Mouse (Mus musculus) cerebellum, adult 9-11 months (tissue): ENCODE measurements around the gene Erbin.

Experiments used
- DNase-seq: peaks from one replicate; pipeline ENCODE4 v3.0.0; 2022

Gene Erbin

GRCm38 (mm10) chr13:103920261-103920932, at the start of gene Erbin:
Gene Erbin (minus strand): TSS chr13:103920514.
- peak; percentile 38 for DNase-seq

- no peak for DNase-seq
Observed at GRCm38 (mm10) chr13:103969912-103970311, 49.6 kb upstream of the Erbin start.

DNA sequence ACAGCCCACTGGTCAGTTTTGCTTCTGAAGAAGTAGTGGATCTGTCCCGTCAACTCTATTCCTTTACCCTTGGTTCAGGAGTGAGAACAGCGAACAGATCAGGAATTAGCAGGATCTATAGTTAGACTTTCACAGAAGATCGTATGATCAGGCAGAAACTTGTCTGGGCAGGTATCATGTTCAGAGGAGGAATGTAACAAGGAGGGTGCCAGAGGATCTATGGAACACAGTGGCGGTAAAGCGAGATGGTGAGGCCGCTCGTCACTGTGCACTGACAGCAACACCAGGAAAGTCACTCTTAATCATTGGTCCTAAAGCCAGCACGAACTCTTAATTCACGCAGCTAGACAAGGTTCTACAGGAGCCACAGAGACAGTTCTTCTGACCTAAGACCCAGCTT, 47.7 kb upstream of the Erbin start:
- no peak for DNase-seq

DNA sequence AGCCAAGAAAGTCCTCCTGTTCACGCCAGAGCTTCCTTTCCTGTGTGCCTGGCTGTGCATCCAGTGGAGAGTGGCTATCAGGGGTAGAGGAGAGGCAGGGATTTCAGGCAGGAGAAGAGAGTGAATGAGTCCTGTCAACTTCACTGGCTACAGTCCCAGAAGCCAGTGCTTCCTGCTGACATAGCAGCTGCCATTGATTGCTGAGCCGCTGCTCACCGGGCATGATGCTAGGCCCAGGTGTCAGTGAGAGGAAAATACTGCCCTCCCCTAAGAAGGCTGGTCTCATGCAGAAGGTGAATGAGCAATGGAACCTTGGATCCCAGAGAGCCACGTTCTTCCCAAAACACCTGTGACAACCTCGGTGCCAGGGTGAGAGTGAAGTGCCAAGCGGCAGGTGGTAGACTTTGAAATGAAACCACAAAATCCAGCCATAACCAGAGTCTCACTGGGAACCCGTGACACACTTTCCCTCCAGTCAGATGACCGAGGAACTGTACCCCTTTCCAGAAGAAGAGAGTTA, 46.4 kb upstream of the Erbin start:
- DNase-seq, result peak; percentile 53

GRCm38 (mm10) chr13:103965187-103965586, 44.9 kb upstream of the Erbin start:
- DNase-seq, result no peak

DNA sequence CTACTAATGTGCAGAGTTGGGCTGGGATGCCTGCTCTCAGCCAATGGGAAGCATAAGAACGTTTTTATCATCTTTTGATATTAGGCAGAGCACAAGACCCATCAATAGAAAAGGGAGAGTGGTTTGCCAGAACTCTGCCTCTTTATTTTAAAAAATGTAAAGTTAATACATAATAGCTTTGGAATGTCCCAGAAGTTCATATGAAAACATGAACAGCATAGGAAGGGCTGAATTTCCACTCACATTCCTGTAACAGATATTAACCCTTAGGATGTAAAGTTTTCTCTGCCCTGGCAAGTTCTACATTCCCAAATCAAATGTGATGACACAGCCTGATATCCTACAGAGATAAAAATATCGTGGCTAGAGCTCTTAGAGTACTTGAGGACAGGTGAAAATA, 42.8 kb upstream of the Erbin start:
- DNase-seq, result no peak

- no peak for DNase-seq
Observed at GRCm38 (mm10) chr13:103959841-103960240, 39.5 kb upstream of the Erbin start.

DNA sequence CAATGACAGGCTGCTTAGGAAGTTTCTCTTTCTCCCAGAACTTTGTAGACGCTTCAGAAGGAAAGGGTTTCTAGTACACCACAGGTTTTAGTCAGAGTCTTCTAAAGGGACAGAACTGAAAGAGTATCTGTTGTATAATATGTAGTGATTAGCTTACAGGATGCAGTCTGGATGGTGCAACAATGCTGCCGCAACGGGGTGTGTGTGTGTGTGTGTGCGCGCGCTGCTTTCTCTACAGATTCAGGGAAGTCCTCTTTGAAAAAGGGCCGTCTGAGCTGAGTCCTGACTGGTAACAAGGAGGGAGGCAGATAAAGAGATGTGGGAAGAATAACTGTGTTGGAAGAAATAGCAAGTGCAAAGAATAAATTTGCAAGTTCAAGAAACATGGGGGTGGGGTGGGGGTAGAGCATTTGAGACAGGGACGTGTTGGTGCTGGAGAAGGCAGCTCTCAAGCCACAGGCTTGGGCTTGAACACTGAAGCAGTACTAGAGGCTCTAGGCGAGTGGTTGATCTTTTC, 38.4 kb upstream of the Erbin start:
- no peak for DNase-seq

- no peak for DNase-seq
Observed at GRCm38 (mm10) chr13:103957175-103957940, 37.0 kb upstream of the Erbin start.

DNA sequence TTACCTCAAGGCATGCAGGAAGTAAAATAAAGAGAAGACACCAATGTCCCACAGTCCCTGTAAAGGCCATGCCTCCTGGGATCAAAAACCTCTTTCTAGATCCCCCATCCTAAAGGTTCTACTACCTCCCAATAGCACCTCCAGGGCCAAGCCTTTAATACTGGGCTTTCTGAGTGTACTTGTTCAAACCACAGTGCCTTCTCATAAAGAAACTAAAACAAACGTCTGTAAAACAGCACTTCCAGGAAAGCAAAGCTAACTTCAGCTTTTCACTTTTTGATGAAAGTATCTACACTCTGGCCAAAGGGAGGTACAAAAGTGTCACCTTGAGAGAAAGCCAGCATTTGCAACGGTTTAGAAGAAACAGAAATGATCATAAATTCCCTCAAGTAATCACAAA, 35.3 kb upstream of the Erbin start:
- DNase-seq, result no peak

- DNase-seq, result no peak
Observed at GRCm38 (mm10) chr13:103951393-103951792, 31.1 kb upstream of the Erbin start.

DNA sequence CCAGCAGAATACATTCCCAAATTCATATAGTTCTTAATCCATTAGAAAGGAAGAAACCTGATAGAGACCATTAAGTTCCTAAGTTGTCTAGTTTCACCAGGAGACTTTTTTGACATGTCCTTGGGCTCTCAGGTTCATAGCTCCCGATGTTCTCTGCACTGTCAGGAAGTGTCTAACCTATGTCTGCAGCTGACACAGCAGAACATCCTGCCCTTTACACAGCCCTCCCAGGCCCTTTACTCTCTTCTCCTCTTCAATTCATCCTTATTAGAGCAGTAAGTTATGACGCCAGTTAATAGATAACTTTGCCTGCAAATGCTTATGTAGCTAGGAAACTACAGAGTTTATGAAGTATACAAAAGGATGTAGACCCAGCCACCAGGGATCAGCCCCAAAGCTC, 20.5 kb upstream of the Erbin start:
- no peak for DNase-seq

DNA sequence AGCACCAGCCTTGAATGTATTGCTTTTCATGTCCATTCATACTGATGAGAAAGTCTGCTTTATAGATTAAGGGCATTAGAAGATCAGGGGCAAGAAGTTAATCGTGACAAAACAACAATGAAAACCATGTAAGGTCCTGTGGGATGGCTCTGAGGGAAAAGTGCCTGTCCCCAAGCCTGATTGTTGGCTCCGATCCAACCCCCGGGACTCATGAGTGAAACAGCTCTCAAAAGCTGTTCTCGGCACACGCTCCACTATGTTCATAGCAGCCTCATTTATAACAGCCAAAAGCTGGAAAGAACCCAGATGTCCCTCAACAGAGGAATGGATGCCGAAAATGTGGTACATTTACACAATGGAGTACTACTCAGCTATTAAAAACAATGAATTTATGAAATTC, 4.3 kb upstream of the Erbin start:
- DNase-seq, result no peak

- DNase-seq, result no peak
Observed at GRCm38 (mm10) chr13:103923402-103924065, 3.2 kb upstream of the Erbin start.

- DNase-seq, result no peak
Observed at GRCm38 (mm10) chr13:103921831-103922380, 1.6 kb upstream of the Erbin start.

DNA sequence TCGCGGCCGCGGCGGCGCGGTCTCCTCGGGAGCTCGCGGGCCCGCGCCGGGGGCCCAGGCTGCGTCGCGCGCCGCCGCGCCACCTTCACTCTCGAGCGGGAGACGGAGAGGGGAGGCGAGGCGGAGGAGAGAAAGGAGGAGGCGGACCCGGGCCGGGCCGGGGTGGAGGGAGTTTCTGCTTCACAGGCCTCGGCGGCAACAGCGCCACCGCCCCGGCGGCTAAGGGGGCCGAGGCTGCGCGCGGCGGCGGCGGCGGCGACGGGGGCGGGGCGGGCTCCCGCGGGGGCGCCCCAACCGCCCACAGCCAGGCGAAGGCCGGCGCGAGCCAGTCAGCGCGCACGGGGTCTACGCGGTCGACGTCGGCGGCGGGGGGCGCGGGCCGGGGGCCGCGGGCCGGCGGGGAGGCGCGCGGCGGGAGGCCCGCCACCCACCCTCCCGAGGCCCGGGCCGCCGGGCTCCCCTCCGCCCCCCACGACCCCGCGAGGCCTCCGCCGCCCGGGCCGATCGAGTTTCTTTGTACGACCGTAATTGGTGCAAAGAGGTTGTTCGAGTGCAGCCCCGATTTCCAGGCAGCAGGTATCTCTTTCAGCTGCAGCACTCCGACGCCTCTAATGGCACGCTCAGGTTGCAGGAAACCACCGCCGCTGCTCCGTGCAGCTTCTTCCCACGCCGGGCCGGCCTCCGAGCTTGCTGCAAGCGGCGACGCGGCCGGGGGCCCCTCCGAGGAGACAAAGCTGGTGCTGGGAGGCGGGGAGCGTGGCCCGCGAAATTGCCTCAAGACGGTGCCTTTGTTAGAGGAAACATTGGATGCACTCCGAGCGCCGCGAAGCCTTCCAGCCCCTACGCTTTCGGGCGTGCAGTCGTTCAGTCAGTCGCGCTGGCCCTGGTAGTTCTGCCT, 868 bp upstream of the Erbin start:
- peak; percentile 64 for DNase-seq

DNA sequence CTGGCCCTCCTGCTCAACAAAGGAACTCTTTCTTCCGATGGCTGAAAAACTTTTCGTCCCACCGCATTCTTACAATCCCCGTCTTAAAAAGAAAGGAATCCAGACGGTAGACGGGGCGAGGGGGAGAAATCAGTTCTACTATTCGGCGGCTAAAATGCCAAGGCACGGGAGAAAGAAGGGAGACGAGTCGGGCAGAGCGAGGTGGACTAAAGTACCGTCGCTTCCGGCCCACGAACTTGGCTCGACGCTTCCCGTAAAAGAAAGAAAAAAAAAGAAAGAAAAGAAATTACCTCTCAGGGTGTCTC, 406 bp downstream of the Erbin start:
- DNase-seq, result no peak

- DNase-seq, result peak; percentile 11
Observed at GRCm38 (mm10) chr13:103919234-103919955, 919 bp downstream of the Erbin start.

- DNase-seq, result no peak
Observed at GRCm38 (mm10) chr13:103918432-103918831, 1.9 kb downstream of the Erbin start.

- DNase-seq, result no peak
Observed at GRCm38 (mm10) chr13:103914114-103914736, 6.1 kb downstream of the Erbin start.

GRCm38 (mm10) chr13:103912351-103912750, 8.0 kb downstream of the Erbin start:
- no peak for DNase-seq
